Mouse (Mus musculus): ENCODE measurements around the gene Tm4sf1. TPM values are rescaled to one million over a fixed set of nuclear protein-coding genes. Genes with fewer than 3 reads are reported as not detected.
A peak's percentile ranks its signal among the peaks of the same experiment; 100 is the strongest.

Gene Tm4sf1
- 10 to 100 TPM; 14.3 to 17.4 TPM for total RNA-seq (2021)

- no peak for DNase-seq
These were observed at the start of gene Tm4sf1 for GRCm38 (mm10) chr3:57301921-57302539. Gene Tm4sf1, minus strand, starts transcription at chr3:57301988.

DNA sequence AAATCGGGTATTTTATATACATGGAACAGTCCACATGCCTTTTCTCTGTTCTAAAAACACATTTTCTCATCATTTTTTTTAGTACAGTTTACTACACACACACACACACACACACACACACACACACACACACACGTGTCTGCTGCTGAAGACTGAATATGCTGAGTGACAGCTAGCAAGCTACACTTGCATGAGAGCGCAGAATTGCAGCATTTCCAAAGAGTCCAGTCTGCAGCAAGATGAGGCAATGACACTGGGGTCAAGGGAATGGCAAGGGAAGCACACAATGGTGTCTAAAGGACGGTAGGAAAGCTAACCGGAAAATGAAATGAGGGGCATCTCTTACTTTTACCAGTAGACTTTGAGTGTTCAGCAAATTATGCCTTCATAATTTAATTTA, 43.0 kb upstream of the Tm4sf1 start:
- DNase-seq, result no peak

DNA sequence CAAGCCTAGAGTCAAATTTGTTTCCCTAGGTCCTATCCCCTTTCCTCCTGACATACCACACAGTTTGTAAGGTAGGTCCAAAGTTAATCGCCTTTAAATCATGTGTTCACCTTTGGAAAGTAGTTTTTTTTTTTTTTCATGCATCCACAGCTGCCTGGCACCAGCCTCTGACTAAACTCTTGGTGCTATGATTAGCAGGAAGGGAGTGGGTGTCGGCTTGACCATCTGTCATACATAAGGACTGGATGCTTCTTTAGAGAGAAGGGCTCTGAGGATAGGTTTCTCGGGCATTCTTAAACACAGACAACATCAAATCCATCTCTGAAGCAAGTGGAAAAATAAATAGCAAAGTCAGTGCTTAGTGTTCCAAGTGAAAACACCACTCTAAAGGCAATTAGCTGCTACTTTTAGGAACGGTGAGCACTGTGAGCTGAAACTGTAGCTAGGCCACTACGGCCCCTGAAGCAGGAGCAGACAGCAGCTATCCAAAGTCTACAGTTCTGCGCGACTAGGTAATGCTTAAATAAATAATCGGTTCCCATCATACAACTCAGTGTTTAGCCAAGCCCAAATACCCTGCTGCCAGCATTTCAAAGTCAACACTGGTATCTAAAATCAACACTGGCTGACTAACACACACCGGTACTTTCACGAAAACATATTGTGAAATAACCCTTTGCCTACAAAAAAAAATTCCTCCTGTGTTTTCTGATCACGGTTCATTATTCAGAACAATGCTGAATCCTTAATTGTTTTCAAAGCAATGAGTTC, 42.2 kb upstream of the Tm4sf1 start:
- DNase-seq, result peak; percentile 3 to 4

DNA sequence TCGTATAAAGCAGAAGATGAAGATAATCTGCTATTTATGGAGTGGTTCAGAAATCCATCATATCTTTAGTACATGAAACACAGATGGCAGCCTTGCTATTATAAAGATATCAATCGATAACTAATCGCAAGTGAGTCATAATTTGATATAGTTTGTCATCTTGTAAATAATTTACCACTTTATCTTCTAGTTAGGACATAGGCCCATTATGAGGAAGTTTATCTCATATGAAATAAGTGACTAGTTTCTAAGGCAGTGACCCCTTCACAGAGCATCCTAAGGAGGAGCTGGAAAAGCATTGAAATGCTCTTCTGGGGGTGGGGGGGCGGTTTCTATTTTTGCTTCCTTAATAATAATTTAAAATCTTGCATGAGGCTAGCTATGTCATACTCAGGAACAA, 41.2 kb upstream of the Tm4sf1 start:
- DNase-seq, result no peak

- no peak for DNase-seq
These were observed 39.5 kb upstream of the Tm4sf1 start for GRCm38 (mm10) chr3:57341321-57341720.

DNA sequence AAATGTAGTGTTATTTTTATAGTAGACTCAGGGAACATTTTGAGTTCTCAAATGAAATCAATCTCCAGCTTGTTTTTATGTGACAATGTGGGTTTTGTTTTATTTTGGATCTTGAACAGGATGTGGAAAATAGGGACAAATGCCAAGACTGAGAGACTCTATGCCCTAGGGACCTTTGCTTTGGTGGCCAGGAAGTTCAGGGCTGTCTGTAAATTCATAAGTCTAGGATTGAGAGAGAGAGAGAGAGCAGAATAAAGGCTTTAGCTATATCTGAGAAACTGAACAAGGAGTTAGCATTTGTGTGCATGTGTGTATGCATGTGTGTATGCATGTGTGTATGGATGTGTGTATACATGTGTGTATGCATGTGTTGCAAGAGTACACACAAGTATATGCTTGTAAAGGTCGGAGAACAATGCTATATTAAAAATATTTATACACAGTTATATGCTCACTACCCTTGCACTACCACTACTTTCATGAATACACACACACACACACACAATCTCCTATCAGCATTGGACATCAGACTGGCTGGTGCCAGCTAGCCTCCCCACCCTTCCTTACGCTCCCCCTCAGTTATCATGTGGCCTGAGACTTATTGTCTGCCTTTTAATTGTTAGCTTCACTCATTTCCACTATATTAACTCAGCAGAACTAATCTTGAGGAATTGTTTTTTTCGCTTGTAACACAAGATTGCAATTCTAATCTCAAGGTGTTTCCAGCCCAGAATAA, 33.5 kb upstream of the Tm4sf1 start:
- DNase-seq, result no peak

- DNase-seq, result no peak
These were observed 26.2 kb upstream of the Tm4sf1 start for GRCm38 (mm10) chr3:57327941-57328340.

- no peak for DNase-seq
These were observed 5.3 kb upstream of the Tm4sf1 start for GRCm38 (mm10) chr3:57307076-57307475.

- DNase-seq, result no peak
These were observed 3.8 kb upstream of the Tm4sf1 start for GRCm38 (mm10) chr3:57305564-57305963.

GRCm38 (mm10) chr3:57304484-57304883, 2.7 kb upstream of the Tm4sf1 start:
- no peak for DNase-seq

DNA sequence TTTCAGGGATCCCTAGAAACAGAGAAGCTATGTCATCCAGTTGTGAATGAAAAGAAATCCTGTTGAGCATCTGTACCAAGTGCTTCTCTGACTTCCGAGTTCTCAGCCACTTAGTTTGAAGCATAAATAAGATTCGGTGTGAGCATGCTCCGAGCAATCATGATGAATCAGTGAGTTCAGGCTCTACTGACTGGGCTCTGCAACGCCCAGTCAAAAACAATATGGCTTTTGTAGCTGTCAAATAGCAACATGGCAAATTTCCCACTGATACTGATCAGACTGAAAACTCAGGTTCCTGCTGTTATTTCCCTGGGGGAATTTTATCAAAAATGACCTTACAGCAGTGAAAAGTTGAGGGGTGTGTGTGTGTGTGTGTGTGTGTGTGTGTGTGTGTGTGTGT, 2.3 kb upstream of the Tm4sf1 start:
- DNase-seq, result no peak

DNA sequence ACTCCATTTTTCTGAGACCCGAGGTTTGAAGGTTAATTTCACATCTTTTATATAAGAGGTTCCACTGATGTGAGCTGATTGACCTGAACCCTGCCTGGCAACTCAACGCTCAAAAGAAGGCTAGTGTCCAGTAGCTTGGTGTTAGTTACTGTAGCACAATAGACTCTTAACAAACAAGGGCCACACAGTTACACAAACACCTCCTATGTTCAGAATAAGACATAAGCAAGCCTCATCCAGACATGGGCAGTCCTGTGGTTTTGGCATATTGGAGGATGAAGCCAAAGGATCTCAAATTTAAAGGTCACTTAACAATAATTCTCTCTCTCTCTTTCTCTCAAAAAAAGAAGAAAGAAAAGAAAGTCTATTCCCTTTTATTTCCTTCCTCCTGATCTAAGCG, 1.7 kb upstream of the Tm4sf1 start:
- DNase-seq, result no peak

DNA sequence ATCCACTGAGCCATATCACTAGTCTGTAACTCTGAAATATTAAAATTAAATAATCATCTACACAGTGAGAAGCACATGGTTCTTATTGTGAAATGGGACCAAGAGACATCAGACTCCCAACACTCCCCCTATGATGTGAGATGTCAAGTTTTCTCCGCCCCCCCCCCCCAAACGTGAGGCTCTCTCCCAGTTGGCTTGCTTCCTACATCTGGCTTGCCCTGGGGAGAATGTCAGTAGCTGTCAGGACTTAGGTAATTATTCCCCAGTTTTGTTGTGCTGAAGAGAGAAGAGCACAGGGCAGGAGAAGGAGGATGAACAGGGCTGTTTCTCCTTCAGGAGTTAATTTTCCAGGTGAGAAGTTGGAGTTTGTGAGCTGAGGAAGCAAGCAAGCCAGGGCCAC, 1.1 kb upstream of the Tm4sf1 start:
- no peak for DNase-seq

- no peak for DNase-seq
These were observed 422 bp downstream of the Tm4sf1 start for GRCm38 (mm10) chr3:57301366-57301765.

DNA sequence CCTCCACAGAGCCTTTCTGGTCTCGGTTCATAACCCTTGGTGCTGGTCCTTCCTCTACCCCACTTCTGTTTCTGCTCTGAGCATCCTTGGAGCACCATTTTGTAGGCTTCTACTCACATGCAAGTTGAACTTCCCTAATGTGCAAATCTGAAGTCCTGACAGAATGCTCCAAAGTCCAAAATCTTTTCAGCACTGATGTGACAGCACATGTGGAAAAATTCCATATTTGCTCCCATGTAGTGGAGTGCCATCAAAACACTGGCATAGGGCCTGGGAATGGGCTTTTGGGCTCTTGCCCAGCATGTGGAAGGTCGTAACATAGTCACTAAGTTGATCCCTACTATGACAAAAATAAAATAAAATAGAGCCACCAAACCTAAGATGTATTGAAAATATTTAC, 3.8 kb downstream of the Tm4sf1 start:
- no peak for DNase-seq

DNA sequence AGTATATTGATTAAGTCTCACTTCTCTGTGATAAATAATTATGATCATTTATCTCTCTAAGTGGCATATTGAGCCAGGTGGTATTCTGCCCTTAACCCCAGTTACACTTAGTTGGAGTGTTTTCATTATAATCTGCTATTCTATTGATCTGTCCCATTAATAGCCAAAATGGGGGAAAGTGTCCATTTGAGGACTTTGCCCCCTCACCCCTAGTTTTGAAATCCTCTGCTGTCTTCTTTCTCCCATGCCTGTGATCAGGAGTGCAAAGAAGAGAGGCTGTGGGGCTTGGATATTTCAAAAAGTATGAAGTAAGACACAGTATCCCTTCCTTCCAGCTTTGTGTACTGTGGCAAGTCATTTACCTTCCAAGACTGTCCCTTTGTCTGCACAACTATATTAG, 5.2 kb downstream of the Tm4sf1 start:
- DNase-seq, result no peak

GRCm38 (mm10) chr3:57295631-57296030, 6.2 kb downstream of the Tm4sf1 start:
- DNase-seq, result no peak

DNA sequence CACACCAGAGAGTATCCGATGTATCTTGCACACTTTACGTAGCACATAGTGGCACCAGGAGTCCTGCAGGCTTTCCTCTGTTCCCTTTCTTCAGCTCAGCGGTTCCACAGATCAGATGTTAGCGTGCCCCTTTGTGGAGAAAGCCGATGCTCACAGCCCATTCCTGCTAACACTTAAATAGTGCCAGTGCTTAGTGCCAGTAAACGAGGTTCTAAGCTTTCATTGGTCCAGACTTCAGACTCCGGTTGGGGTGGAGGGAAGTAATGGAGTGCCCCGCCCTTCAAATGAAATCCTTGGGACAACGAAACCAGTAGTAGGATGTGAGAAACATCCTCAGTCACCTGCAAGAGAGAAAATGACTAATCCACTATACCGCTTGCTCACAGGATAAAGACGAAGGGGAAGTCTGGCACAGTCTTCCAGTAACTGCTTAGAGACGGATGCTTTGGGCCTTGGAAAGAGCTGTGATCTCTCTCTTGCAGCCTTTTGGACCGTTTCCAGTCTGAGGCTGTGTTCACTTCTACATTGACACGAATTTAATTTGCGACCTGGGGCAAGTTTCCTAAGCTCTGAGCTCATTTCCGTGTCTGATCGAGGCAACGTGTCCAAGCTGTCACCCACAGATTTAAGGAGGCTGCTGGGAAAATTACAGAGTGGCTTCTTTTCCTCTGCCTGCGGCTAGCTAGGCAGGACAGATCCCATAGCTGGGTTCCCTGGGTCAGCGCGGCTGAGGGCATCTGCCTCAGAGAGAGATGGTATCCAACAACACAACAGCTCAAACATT, 6.9 kb downstream of the Tm4sf1 start:
- DNase-seq, result peak; percentile 2 to 3

DNA sequence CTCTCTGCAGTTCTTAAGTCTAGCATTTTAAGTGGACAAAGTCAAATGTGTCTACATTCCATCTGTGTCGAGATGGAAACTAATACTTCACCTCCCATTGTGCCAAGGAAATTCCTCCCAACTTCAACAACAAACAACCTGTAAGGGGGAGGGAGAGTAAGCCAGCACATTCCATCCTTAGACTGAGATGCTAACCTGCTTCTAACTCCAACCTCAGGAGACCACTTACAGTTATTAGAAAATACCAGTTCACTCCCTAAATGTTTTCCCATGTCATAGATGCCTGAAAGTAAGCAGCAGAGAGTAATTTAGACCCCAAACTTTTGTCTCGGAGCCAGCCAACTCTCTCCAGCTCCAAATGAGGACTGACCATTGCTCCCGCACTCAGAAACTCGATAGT, 7.9 kb downstream of the Tm4sf1 start:
- DNase-seq, result no peak

DNA sequence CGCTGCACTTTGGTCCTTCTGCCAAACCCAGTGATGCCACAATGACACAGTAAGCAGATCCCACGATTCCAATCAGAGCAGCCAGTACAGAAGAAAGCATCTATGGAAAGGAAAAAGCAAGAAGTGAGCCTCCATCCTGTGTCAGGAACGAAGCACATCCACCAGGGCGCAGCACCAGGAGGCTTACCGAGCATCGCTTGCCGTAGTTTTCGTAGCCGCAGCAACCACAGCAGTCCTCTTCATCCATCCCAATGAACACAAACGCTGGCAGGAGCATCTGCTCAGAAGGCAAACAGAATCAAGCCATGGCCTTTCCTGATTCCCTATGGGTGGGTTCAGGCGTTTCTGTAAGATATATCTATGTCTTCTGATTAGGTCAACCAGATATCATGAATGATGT, 9.0 kb downstream of the Tm4sf1 start:
- no peak for DNase-seq

DNA sequence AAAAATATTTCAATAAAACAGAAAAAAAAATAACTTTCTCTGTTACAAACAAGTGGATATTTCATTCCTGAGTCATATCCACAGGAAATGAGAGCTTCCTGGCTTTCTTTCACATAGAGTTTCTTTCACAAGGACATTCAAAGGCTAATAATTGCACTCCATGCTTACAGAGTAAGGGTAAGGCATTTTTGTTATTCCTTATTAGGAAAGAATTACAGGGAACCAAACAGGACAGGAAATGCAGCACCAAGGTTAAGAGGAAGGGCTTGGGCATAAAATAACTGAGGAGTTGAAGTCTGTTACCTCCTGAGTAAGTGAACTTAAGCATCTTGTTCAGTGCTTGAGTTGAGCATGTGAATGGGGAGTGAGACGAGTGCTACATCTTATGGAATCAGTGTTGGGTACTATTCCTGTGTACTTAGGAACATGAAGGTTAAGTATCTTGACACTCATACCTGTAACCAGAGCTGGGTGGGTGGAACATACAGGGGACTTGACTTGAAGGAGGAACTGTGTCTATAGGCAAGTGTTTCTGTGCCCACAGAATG, 12.8 kb downstream of the Tm4sf1 start:
- DNase-seq, result no peak

All from layer of hippocampus, postnatal 36 days (tissue).